In genomic region chr2:38344727-38345126, GRCm38 (mm10) we compare ENCODE assay signal across 34 mouse cellular contexts. TPM values are rescaled to one million over a fixed set of nuclear protein-coding genes. Genes with fewer than 3 reads are reported as not detected.
DNase-seq lines count a peak whose midpoint lies in the region; ATAC-seq lines count a peak whose summit lies in the region.
"Had no signal": no experiment of that assay in that cellular context is flagged by ENCODE, and none has a peak within 500 bp of the region (broad histone marks: within the 10 kb centered on the region; RNA-seq: fewer than 3 reads in every experiment).

No protein-coding gene starts in this region.

- no peak overlapping the region for H3K4me3 ChIP-seq in heart, embryonic 10.5 days
- H3K4me3 ChIP-seq in forebrain, embryonic 10.5 days, result peak overlapping the region; percentile 68; the same call in 1 of the 2 replicates
- H3K4me3 ChIP-seq in forebrain, embryonic 15.5 days, result no peak overlapping the region
- H3K4me3 ChIP-seq in midbrain, embryonic 14.5 days (replicated peaks; ENCODE audit: low read depth, low read length), result 0 out of 2 replicates have a peak overlapping the region, but pooled peaks have one; percentile 6
- H3K4me3 ChIP-seq: embryonic facial prominence, embryonic 12.5 days; hindbrain, embryonic 12.5 days; kidney, embryonic 15.5 days; layer of hippocampus, adult 2 months; limb, embryonic 10.5 days; limb, embryonic 15.5 days; myocyte; neural tube, embryonic 13.5 days; stomach, embryonic 15.5 days had no signal

- peak; percentile 40 for DNase-seq in heart, adult 11 months
- DNase-seq in heart, embryonic 10.5 days (ENCODE audit: low spot score), result no peak
- no peak for DNase-seq in forebrain, embryonic 10.5 days (ENCODE audit: extremely low spot score, low spot score)
- no peak for DNase-seq in midbrain, embryonic 14.5 days
- no peak for DNase-seq in right cerebral cortex, postnatal 4 days
- no peak for DNase-seq in left cerebral cortex, adult 11 months (ENCODE audit: low spot score)
- DNase-seq in neural tube, embryonic 10.5 days (ENCODE audit: extremely low spot score, low spot score), result no peak
- DNase-seq: adrenal gland, postnatal 10 days; cerebellum, adult 11 months; cerebellum, adult 9-10 months; cerebellum, postnatal 36 days; gastrocnemius, postnatal 14 days; heart, postnatal 36 days; kidney, adult 18-20 months; kidney, postnatal 36 days; lung, adult 2 months; lung, postnatal 10 days; thymus, postnatal 14 days had no signal

- ATAC-seq in forebrain, embryonic 15.5 days (replicated peaks), result no peak
- no peak for ATAC-seq in midbrain, embryonic 14.5 days (ENCODE audit: low FRiP score, low TSS enrichment)
- ATAC-seq: Patski had no signal

- peaks cover 100% of the 10 kb centered on the region for H3K27me3 ChIP-seq in heart, embryonic 10.5 days (ENCODE audit: insufficient read depth, poor library complexity, severe bottlenecking)
- H3K27me3 ChIP-seq in forebrain, embryonic 10.5 days (ENCODE audit: poor library complexity, severe bottlenecking), result peaks cover 100% of the 10 kb centered on the region
- peaks cover 4% of the 10 kb centered on the region; the same call in 1 of the 2 replicates for H3K27me3 ChIP-seq in forebrain, embryonic 15.5 days
- peaks cover 77% of the 10 kb centered on the region for H3K27me3 ChIP-seq in midbrain, embryonic 14.5 days (ENCODE audit: control insufficient read depth, insufficient read depth, low read length)

- peaks cover 13% of the 10 kb centered on the region for H3K4me1 ChIP-seq in heart, embryonic 10.5 days
- peaks cover 100% of the 10 kb centered on the region for H3K4me1 ChIP-seq in forebrain, embryonic 10.5 days
- peaks cover 50% of the 10 kb centered on the region for H3K4me1 ChIP-seq in forebrain, embryonic 15.5 days
- H3K4me1 ChIP-seq in midbrain, embryonic 14.5 days (ENCODE audit: control insufficient read depth, insufficient read depth, low read length), result peaks cover 28% of the 10 kb centered on the region

- 0 out of 2 replicates have a peak overlapping the region, but pooled peaks have one; percentile 1 for H3K9ac ChIP-seq in forebrain, embryonic 15.5 days (replicated peaks)
- peak overlapping the region; percentile 14; the same call in 1 of the 2 replicates for H3K9ac ChIP-seq in midbrain, embryonic 14.5 days (replicated peaks; ENCODE audit: low read length)
- H3K9ac ChIP-seq: embryonic facial prominence, embryonic 12.5 days; hindbrain, embryonic 12.5 days; kidney, embryonic 15.5 days; limb, embryonic 15.5 days; liver, embryonic 14.5 days; neural tube, embryonic 13.5 days; stomach, embryonic 15.5 days had no signal

- H3K27ac ChIP-seq in heart, embryonic 10.5 days, result no peak overlapping the region
- peak overlapping the region; percentile 96; the same call in 1 of the 2 replicates for H3K27ac ChIP-seq in forebrain, embryonic 10.5 days
- H3K27ac ChIP-seq in forebrain, embryonic 15.5 days (replicated peaks), result peak overlapping the region; percentile 96
- H3K27ac ChIP-seq in midbrain, embryonic 14.5 days (replicated peaks; ENCODE audit: low read depth, low read length), result peak overlapping the region; percentile 58
- H3K27ac ChIP-seq: embryonic facial prominence, embryonic 12.5 days; hindbrain, embryonic 12.5 days; kidney, embryonic 15.5 days; layer of hippocampus, adult 2 months; limb, embryonic 10.5 days; limb, embryonic 15.5 days; liver, embryonic 14.5 days; neural tube, embryonic 13.5 days; stomach, embryonic 15.5 days had no signal

- H3K36me3 ChIP-seq in heart, embryonic 10.5 days, result no peaks in the 10 kb centered on the region
- no peaks in the 10 kb centered on the region for H3K36me3 ChIP-seq in forebrain, embryonic 10.5 days (replicated peaks)
- no peaks in the 10 kb centered on the region for H3K36me3 ChIP-seq in forebrain, embryonic 15.5 days
- H3K36me3 ChIP-seq in midbrain, embryonic 14.5 days (ENCODE audit: control insufficient read depth, insufficient read depth, low read length), result no peaks in the 10 kb centered on the region
- H3K36me3 ChIP-seq: embryonic facial prominence, embryonic 12.5 days; hindbrain, embryonic 12.5 days; kidney, embryonic 15.5 days; limb, embryonic 10.5 days; limb, embryonic 15.5 days; neural tube, embryonic 13.5 days; stomach, embryonic 15.5 days had no signal

- H3K4me2 ChIP-seq in forebrain, embryonic 15.5 days (replicated peaks), result peak overlapping the region; percentile 86
- H3K4me2 ChIP-seq in midbrain, embryonic 14.5 days (ENCODE audit: low read length), result peak overlapping the region; percentile 75
- H3K4me2 ChIP-seq: embryonic facial prominence, embryonic 12.5 days; heart, embryonic 11.5 days; kidney, embryonic 15.5 days; limb, embryonic 15.5 days; neural tube, embryonic 13.5 days; stomach, embryonic 15.5 days had no signal

- H3K9me3 ChIP-seq in heart, embryonic 10.5 days, result no peaks in the 10 kb centered on the region
- H3K9me3 ChIP-seq in forebrain, embryonic 10.5 days, result no peaks in the 10 kb centered on the region
- no peaks in the 10 kb centered on the region for H3K9me3 ChIP-seq in forebrain, embryonic 15.5 days
- H3K9me3 ChIP-seq in midbrain, embryonic 14.5 days (ENCODE audit: control insufficient read depth, low read length), result no peaks in the 10 kb centered on the region
- H3K9me3 ChIP-seq: embryonic facial prominence, embryonic 12.5 days; hindbrain, embryonic 12.5 days; kidney, embryonic 15.5 days; limb, embryonic 10.5 days; limb, embryonic 15.5 days; neural tube, embryonic 13.5 days; stomach, embryonic 15.5 days had no signal

RNA-seq across cellular contexts. Expression of gene Lhx2, which starts 5.6 kb away (rescaled TPM):
- polyA plus RNA-seq in heart, embryonic 10.5 days (2016; fragmentation: Nextera tagmentation; extraction: Ambion mirVana), result 0.58 and 6.0 TPM in 2 replicates
- 108 and 115 TPM in 2 replicates for polyA plus RNA-seq in forebrain, embryonic 10.5 days (2016; fragmentation: Nextera tagmentation; extraction: Ambion mirVana)
- 91.0 and 111 TPM in 2 replicates for polyA plus RNA-seq in forebrain, embryonic 15.5 days (2015; fragmentation: Nextera tagmentation; extraction: Ambion mirVana)
- polyA plus RNA-seq in midbrain, embryonic 14.5 days (2014; fragmentation: Nextera tagmentation; extraction: Ambion mirVana), result 47.8 and 68.9 TPM in 2 replicates
- polyA plus RNA-seq: heart, embryonic 16.5 days; intestine, embryonic 14.5 days; lung, adult 2 months; urinary bladder, adult 2 months had no signal

RNA-seq across cellular contexts. Expression of gene Dennd1a, which starts 57.5 kb away (rescaled TPM):
- polyA plus RNA-seq in heart, embryonic 10.5 days (2016; fragmentation: Nextera tagmentation; extraction: Ambion mirVana), result 12.1 and 14.8 TPM in 2 replicates
- 15.5 and 17.3 TPM in 2 replicates for polyA plus RNA-seq in forebrain, embryonic 10.5 days (2016; fragmentation: Nextera tagmentation; extraction: Ambion mirVana)
- 18.1 and 19.2 TPM in 2 replicates for polyA plus RNA-seq in forebrain, embryonic 15.5 days (2015; fragmentation: Nextera tagmentation; extraction: Ambion mirVana)
- 16.6 and 18.1 TPM in 2 replicates for polyA plus RNA-seq in midbrain, embryonic 14.5 days (2014; fragmentation: Nextera tagmentation; extraction: Ambion mirVana)

Comparison
In these comparisons a context has a peak if more than half of its experiments do, and no peak if none do; other contexts are left out.
1. H3K4me3 ChIP-seq: peak in forebrain, embryonic 10.5 days (single experiment) and midbrain, embryonic 14.5 days (single experiment); none in heart, embryonic 10.5 days (single experiment) and forebrain, embryonic 15.5 days (single experiment).